Mouse (Mus musculus): ENCODE measurements around the gene Gm6904.
"Not testable (repeated sequence)": the region's sequence is repeated elsewhere in the genome, so short reads cannot be mapped to it uniquely, and the experiment has no call there.

The Gm6904 gene

DNA sequence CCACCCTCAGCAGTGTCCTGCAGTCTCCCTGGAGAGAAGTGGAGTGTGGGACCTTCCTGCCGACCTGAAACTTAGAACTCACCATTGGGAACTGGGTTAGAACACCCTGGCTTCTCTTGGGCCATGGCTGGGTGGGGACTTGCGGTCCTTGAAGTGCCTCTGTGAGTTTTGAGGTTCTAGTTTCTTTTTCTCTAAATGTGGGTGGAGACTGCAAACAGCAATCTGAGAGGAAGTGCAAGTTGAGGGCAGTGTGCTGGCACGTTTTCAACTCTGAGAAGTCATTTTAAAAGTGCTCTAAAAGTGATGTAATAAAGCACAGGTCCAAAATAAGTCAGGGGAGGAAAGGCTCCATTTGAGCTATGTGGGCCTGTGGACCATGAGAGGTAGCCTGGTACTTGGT is at the start of gene Gm6904:
Gm6904 (minus strand) TSS at position 161 of the 400 bp plus-strand sequence.
- no peak for DNase-seq (ENCODE audit: low read depth, low spot score)

DNA sequence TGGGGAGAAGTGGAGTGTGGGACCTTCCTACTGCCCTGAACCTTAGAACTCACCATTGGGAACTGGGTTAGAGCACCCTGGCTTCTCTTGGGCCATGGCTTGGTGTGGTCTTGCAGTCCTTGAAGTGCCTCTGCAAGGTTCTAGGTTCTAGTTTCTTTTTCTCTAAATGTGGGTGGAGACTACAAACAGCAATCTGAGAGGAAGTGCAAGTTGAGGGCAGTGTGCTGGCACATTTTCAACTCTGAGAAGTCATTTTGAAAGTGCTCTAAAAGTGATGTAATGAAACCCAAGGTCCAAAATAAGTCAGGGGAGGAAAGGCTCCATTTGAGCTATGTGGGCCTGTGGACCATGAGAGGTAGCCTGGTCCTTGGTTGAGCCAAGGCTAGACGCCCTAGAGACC is 37.4 kb upstream of the Gm6904 start, which contains the start of gene Phf11a:
Phf11a (minus strand) TSS at position 132 of the 400 bp plus-strand sequence.
- not testable (repeated sequence) for DNase-seq (ENCODE audit: low read depth, low spot score)

DNA sequence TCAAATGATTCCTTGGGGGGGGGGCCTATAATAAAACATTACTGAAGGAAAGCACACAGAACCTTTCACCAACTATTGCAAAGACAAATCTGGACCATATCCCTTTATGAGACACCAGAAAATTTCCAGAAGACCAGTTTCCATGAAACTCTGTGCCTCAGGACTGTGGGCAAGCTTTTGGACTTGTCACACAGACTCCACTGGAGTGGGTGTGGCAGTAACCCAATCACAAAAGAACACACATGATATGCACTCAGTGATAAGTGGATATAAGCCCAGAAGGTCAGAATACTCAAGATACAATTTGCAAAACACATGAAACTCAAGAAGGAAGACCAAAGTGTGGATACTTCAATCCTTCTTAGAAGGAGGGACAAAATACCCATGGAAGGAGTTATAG is 31.8 kb upstream of the Gm6904 start:
- DNase-seq (ENCODE audit: low read depth, low spot score), result not testable (repeated sequence)

DNA sequence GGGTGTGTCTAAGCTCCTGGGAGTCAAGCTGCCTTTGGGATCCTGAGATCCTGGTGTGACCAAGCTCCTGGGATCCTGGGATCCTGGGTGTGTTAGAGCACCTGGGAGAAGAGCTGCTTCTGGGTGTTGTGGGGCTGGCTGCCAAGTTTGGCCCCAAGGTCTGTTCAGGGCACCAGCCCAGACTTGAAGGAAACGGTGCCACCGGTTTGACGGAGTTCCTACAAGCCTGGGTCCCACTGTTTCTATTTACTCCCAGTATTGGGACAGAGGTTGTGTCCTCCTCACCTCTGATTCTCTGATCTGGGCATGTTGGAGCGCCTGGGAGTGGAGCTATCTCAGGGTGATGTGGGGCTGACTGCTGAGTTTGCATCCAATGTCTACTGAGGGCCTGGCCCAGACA is 14.9 kb upstream of the Gm6904 start:
- not testable (repeated sequence) for DNase-seq (ENCODE audit: low read depth, low spot score)

DNA sequence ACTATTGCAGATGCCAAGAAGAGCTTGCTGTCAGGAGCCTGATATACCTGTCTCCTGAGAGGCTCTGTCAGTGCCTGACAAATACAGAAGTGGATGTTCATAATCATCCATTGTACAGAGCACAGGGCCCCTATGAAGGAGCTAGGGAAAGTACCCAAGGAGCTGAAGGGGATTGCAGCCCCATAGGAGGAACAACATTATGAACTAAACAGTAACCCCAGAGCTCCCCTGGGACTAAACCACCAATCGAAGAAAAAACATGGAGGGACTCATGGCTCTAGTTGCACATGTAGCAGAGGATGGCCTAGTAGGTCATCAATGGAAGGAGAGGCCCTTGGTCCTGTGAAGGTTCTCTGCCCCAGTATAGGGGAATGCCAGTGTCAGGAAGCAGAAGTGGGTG is 4.2 kb downstream of the Gm6904 start:
- DNase-seq (ENCODE audit: low read depth, low spot score), result not testable (repeated sequence)

DNA sequence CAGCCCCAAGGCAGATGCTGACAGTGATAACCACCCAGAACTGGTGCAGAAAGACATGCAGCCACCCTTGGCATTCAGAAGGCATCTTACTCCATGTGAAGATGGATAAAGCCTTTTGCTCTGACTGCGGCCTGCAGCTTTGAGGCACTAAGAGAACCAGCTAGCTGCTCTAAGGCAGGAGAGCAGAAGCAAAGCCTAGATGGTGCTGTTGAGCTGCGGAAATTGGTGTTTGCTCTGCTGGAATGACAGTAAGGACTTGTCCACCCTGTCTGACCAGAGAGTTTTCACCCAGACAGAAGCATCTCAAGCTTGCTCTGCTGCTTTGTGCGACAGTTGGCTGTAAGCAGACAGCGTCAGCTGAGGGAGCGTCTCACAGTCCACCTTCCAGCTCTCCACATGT is 9.7 kb downstream of the Gm6904 start:
- DNase-seq (ENCODE audit: low read depth, low spot score), result not testable (repeated sequence)

DNA sequence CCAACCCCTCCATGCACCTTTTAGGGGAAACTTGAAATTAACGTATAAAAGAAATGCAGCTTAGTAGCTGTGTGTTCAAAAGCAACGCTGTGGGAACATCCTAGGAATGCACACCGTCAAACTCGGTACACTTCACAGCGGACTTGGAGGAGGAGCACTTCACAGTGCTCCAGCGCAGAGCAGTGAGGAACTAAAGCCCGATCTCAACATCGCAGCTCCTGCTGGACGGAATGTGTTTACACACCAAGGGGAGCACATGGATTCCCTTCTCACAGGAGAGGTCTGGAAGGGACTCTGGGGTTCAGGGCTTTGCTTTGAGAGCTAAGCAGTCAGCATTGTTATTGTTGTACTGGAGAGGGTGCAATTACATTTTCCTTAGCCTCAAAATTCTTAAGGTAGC is 26.4 kb downstream of the Gm6904 start:
- DNase-seq (ENCODE audit: low read depth, low spot score), result no peak

DNA sequence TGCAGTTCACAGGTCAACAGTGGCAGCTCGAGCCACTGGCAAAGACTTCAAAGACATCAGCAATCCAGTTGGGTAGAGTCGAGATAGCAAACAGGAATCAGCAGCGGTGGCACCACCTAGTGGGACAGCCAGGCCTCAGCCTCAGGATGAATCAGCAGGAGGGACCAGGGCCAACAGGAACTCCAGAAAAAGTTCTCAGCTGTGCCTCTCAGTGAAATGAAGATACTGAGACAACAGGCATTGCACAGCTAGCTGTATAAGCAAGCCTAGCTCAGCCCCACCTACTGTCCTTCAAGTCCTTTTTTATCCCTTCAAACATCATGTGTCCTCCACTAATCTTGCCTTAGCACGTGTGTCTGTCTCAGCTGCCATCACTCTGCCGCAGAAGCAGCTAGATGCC is 28.0 kb downstream of the Gm6904 start:
- no peak for DNase-seq (ENCODE audit: low read depth, low spot score)

DNA sequence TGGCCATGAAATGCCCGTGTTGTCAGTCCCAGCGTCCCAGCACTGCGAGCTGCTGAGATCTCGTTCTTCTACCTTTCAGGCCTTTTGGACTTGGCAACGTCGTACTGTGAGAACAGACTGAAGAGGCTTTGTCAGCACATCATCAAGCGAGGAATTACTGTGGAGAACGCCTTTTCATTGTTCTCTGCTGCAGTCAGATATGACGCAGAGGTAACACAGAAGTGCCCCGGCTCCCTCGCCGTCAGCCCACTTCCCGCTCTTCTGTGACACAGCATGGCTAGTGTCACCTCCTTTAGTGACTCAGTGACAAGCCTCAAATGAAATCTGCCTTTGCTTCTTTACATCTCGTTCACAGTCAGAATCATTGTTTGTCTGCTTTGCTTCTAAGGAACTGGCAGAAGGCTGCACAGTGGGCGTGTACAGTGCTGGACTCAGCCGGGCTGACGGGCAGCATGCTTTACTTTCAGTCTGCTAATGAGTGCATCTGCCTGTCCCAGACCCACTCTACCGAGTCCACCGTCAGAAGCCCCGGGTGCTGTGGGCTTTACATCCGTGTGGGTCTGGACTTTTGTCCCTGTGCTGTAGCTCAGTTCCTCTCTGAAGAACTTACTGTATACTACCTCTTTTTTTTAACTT is 29.6 kb downstream of the Gm6904 start:
- DNase-seq (ENCODE audit: low read depth, low spot score), result no peak

DNA sequence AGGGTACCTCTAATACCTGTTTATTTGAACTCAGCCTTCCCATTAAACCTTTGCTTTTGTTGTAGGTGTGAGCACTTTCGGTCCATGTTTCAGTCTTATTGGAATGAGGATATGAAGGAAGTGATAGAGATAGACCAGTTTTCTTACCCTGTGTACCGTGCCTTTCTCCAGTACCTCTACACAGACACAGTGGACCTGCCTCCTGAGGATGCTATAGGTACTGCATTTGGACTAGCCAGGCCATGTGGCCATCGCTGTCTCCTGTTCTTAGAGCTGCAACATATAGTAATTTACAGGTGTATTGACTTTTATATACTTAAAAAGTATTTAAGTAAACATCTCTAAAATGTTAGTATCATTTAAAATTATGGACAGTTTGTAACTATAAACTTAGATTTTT is 30.2 kb downstream of the Gm6904 start:
- DNase-seq (ENCODE audit: low read depth, low spot score), result no peak

DNA sequence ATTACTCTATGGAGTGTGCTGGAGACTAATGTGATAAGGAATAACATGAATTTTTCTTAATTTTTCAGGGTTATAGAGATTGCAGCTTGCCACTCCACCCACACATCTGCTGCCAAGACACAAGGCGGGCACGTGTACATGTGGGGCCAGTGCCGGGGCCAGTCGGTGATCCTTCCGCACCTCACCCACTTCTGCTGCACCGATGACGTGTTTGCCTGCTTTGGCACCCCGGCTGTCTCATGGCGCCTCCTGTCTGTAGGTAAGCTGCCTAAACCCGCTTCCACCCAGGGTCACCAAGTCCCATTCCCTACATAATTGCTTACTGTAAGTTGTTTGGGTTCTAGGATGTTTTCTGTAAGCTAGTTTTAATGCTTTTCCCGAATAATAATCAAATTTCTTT is 33.8 kb downstream of the Gm6904 start:
- DNase-seq (ENCODE audit: low read depth, low spot score), result no peak

DNA sequence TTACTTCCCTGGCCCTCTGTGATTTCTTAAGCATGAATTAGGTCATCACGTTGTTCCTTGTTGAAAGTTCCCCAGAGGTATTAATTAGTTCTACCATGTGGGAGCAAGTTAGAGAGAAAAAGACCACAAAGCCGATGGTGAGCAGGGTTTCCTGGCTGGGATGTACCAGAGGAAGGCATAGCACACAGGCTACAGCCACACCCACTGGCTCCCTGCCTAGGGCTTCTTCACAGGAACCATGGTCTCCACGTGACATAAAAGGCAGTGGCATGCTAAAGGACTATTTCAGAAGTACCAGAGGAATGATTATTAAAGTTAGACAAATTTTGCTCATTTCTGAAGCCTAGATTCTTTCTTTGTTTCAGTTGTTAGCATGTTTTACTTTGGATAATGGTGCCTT is 40.8 kb downstream of the Gm6904 start:
- no peak for DNase-seq (ENCODE audit: low read depth, low spot score)

DNA sequence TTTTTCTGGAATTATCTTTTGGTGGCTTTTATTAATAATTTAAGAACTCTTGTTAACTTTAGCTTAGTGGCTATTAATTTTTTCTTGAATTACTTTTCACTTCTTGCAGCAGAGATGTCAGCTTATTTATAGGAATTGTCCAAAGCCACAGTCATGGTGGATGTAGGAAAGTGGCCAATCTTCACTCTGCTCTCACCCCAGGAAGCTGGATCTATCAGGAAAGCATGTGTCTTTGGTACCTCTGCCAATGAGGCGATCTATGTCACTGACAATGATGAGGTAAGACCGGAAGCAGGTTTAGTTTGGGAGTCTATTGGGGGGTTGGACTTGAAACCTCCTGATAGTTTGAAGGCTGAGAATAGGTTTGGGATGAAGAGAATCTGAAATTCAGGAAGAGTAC is 50.2 kb downstream of the Gm6904 start:
- no peak for DNase-seq (ENCODE audit: low read depth, low spot score)

DNA sequence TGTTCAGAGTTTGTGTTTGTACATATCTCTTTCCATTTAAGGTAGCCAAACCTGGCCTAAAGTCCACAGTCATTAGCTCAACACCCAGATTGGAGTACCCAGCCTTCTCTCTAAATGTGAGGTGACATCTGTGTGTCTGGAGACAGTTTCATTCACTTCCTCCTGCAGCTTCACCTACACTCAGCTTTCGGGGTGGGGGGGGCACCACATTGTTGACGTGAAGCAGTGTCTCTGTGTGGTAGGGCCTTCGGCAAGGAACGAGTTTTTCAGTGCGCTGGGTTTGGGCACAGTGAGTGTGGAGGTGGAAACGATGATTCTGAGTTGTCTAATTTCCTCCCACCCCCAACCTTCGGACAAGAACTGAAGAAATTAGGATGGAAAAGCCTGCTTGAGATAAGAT is 51.0 kb downstream of the Gm6904 start:
- DNase-seq (ENCODE audit: low read depth, low spot score), result no peak

DNA sequence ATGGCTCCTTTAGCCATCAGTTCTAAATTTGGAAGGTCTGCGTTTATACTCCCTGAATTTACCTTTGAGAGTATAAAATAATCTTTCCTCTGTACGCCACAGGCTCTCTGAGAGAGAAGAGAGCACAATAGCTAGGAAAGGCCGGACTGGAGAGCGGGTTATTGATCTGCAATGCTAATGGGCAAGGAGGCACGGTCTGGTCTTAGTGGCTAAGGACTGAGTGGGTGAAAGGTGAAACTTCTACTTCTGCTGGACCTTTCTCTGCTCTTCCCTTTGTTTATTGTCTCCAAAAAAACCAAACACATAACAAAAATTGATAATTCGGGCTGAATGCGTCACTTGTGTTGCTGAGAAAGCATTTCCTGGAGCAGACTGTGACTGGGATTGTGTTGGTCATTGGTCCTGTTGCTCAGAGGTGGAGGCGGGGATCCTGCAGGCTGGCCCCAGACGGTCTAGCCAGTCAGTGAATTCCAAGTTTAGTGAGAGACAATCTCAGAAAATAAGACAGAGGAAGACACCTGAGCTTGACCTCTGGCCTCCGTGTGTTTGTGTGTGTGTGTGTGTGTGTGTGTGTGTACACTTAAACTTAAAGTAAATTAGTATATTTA is 53.9 kb downstream of the Gm6904 start:
- no peak for DNase-seq (ENCODE audit: low read depth, low spot score)

DNA sequence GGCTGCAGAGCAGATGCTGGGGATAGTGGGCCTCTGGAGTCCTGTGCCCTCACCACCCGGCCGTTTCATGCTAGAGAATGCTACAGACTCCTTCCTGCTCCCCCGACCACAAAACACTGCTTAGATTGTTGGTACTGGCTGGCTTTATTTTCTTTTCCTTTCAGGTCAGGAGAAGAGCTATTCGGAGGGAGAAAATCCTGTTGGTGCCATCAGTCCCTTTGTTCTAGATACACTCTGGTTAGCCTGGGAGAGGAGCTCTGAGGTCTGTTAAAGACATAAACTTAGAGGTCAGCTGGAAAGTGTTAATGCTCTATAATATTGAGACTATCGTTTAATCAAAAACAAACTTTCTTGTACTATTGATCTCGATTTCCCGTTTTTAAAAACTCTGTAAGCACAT is 54.6 kb downstream of the Gm6904 start:
- no peak for DNase-seq (ENCODE audit: low read depth, low spot score)

DNA sequence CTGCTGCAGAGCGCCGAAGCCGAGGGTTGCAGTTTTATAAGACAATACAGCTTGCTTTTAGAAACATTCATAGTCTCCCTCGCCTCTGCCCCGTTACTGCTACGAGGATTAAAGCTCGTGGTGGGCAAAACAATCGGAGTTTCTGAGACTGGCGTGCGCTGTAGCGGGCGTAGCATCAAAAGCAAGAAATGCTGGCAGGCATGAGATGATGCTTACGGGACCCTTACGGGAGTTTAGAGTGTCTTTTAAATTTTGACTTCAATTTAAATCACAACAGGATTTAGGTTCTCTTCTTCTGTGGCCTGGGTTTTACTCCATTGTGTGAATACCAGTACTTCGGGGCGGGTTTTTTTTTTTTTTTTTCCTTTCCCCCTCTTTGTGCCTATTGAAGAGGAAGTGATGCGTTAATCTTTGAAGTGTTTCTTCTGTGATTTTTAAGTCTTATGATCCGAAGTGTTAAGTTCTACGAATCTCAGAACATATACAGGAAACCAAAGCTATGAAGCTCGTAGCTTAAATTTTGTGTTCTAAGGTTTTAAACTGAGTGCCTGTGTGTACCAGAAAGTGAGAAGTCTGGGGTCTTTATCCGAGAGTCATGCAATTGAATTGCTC is 58.3 kb downstream of the Gm6904 start:
- no peak for DNase-seq (ENCODE audit: low read depth, low spot score)

DNA sequence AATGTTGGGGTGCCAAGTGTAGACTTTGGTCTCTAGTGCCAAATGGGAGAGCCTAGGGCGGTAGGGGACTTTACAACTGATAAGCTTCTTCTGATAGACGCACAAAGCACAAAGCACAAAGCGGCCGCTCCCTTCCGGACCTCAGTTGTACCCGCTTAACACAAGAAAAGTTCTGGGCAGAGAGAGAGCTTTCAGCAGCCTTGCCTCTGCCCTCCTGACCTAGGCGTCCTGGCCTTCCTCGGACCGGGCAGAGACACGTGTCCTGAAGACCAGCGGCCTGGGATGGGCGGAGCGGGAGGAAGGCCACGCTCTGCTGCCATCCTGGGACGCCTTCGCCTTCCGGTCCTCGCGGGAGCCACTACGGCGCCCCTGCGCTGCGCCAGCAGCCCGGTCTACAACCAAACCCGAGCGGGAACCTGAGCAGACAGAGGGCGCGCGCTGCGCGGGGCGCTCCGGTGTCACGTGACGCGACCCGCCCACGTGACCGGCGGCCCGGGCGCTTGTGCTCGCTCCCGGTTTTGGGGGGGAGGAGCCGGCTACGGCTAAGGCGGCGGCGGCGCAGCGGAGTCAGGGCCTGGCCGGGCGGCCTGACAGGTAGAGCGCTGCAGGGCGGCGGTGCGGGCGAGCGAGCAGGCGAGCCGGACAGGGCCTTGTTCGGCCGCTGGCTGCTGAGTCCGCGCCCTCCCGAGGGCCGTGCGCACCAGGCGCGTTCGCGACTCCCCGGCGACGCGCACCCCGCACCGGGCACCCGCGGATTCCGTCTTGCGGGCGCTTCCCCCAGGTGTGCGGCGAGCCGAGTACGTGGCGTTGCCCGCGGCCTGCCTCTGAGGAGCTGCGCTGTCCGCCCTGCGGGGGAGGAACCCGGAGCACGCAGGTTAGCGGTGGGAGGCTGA is 59.1 kb downstream of the Gm6904 start, which contains the start of gene Rcbtb1:
Rcbtb1 (plus strand) TSS at position 499 of the 893 bp plus-strand sequence.
- DNase-seq (ENCODE audit: low read depth, low spot score), result peak; percentile 84
